Mouse (Mus musculus): ENCODE data around the gene Olfr5.
"Not testable (repeated sequence)": the region's sequence is repeated elsewhere in the genome, so short reads cannot be mapped to it uniquely, and the experiment has no call there.

Olfr5 gene

GRCm38 (mm10) chr7:6486841-6487240, at the start of gene Olfr5:
TSS of gene Olfr5 (minus strand) at chr7:6486941.
- no peak for DNase-seq

GRCm38 (mm10) chr7:6526141-6526540, 39.4 kb upstream of the Olfr5 start:
- no peak for DNase-seq

GRCm38 (mm10) chr7:6525001-6525400, 38.3 kb upstream of the Olfr5 start:
- no peak for DNase-seq

- no peak for DNase-seq
These were observed 36.1 kb upstream of the Olfr5 start, which contains the start of gene Olfr1349 for GRCm38 (mm10) chr7:6522850-6523249. TSS of gene Olfr1349 (minus strand) at chr7:6522950.

- DNase-seq, result no peak
These were observed 34.9 kb upstream of the Olfr5 start for GRCm38 (mm10) chr7:6521666-6522065.

- DNase-seq, result no peak
These were observed 21.9 kb upstream of the Olfr5 start, which contains the start of gene Olfr1348 for GRCm38 (mm10) chr7:6508648-6509047. TSS of gene Olfr1348 (minus strand) at chr7:6508748.

GRCm38 (mm10) chr7:6499655-6500054, 12.9 kb upstream of the Olfr5 start, which contains the start of gene Olfr1347:
TSS of gene Olfr1347 (minus strand) at chr7:6499755.
- no peak for DNase-seq

GRCm38 (mm10) chr7:6477633-6478032, 9.1 kb downstream of the Olfr5 start:
- not testable (repeated sequence) for DNase-seq

- no peak for DNase-seq
These were observed 19.8 kb downstream of the Olfr5 start, which contains the start of gene Olfr1346 for GRCm38 (mm10) chr7:6466951-6467350. TSS of gene Olfr1346 (plus strand) at chr7:6467101.

GRCm38 (mm10) chr7:6456399-6456798, 30.3 kb downstream of the Olfr5 start:
- no peak for DNase-seq

- no peak for DNase-seq
These were observed 30.9 kb downstream of the Olfr5 start, which contains the start of gene Olfr1336 for GRCm38 (mm10) chr7:6455868-6456267. TSS of gene Olfr1336 (plus strand) at chr7:6456168.

GRCm38 (mm10) chr7:6447771-6448170, 39.0 kb downstream of the Olfr5 start:
- DNase-seq, result no peak

- no peak for DNase-seq
These were observed 45.6 kb downstream of the Olfr5 start for GRCm38 (mm10) chr7:6441173-6441572.

- DNase-seq, result no peak
These were observed 48.4 kb downstream of the Olfr5 start, which contains the start of gene Olfr1344 for GRCm38 (mm10) chr7:6438388-6438787. TSS of gene Olfr1344 (plus strand) at chr7:6438688.

- no peak for DNase-seq
These were observed 56.4 kb downstream of the Olfr5 start for GRCm38 (mm10) chr7:6430342-6430741.

GRCm38 (mm10) chr7:6429381-6429780, 57.4 kb downstream of the Olfr5 start:
- DNase-seq, result no peak

Data from cerebellum, adult 9-10 months (tissue).